Mouse (Mus musculus): ENCODE data around the gene Ptrh1. TPM values are rescaled to one million over a fixed set of nuclear protein-coding genes. Genes with fewer than 3 reads are reported as not detected.

Gene Ptrh1
- 2.3 and 3.2 TPM in 2 replicates for polyA plus RNA-seq (2015; fragmentation: Nextera tagmentation; extraction: Ambion mirVana)

GRCm38 (mm10) chr2:32775359-32776074 is at the start of gene Ptrh1, which contains the start of gene Ttc16:
Gene Ptrh1, plus strand, starts transcription at chr2:32775786.
Gene Ttc16, minus strand, starts transcription at chr2:32775633.

GRCm38 (mm10) chr2:32740916-32741272 is 34.7 kb upstream of the Ptrh1 start, which contains the start of gene 6330409D20Rik:
Gene 6330409D20Rik, minus strand, starts transcription at chr2:32741016.

GRCm38 (mm10) chr2:32757056-32757845 is 18.3 kb upstream of the Ptrh1 start, which contains the start of gene Tor2a:
Gene Tor2a, plus strand, starts transcription at chr2:32757234.

GRCm38 (mm10) chr2:32784048-32784681 is 8.6 kb downstream of the Ptrh1 start, which contains the start of gene Cfap157:
Gene Cfap157, minus strand, starts transcription at chr2:32784428.

Other genes with a start within 250 kb of the Ptrh1 start
- gene Fam102a, start 240.5 kb upstream of the Ptrh1 start, polyA plus RNA-seq (2015; fragmentation: Nextera tagmentation; extraction: Ambion mirVana), result 12.2 and 13.5 TPM in 2 replicates
- gene Dpm2, start 204.9 kb upstream of the Ptrh1 start, polyA plus RNA-seq (2015; fragmentation: Nextera tagmentation; extraction: Ambion mirVana), result 84.7 and 92.7 TPM in 2 replicates
- 0.23 and 0.30 TPM in 2 replicates for gene Pip5kl1, start 201.0 kb upstream of the Ptrh1 start, polyA plus RNA-seq (2015; fragmentation: Nextera tagmentation; extraction: Ambion mirVana)
- gene 9430097D07Rik, start 200.1 kb upstream of the Ptrh1 start, polyA plus RNA-seq (2015; fragmentation: Nextera tagmentation; extraction: Ambion mirVana), result 0.14 and 0.32 TPM in 2 replicates
- 10.8 and 12.2 TPM in 2 replicates for gene St6galnac4, start 188.7 kb upstream of the Ptrh1 start, polyA plus RNA-seq (2015; fragmentation: Nextera tagmentation; extraction: Ambion mirVana)
- gene St6galnac6, start 176.1 kb upstream of the Ptrh1 start, polyA plus RNA-seq (2015; fragmentation: Nextera tagmentation; extraction: Ambion mirVana), result 21.6 and 31.5 TPM in 2 replicates
- 41.5 and 46.4 TPM in 2 replicates for gene Ak1, start 154.0 kb upstream of the Ptrh1 start, polyA plus RNA-seq (2015; fragmentation: Nextera tagmentation; extraction: Ambion mirVana)
- 48.8 and 66.6 TPM in 2 replicates for gene Eng, start 129.2 kb upstream of the Ptrh1 start, polyA plus RNA-seq (2015; fragmentation: Nextera tagmentation; extraction: Ambion mirVana)
- 18.9 and 30.7 TPM in 2 replicates for gene Fpgs, start 71.6 kb upstream of the Ptrh1 start, polyA plus RNA-seq (2015; fragmentation: Nextera tagmentation; extraction: Ambion mirVana)
- gene Cdk9, start 62.7 kb upstream of the Ptrh1 start, polyA plus RNA-seq (2015; fragmentation: Nextera tagmentation; extraction: Ambion mirVana), result 68.7 and 83.3 TPM in 2 replicates
- gene Sh2d3c, start 54.7 kb upstream of the Ptrh1 start, polyA plus RNA-seq (2015; fragmentation: Nextera tagmentation; extraction: Ambion mirVana), result 23.3 and 23.8 TPM in 2 replicates
- gene 6330409D20Rik, start 34.8 kb upstream of the Ptrh1 start, polyA plus RNA-seq (2015; fragmentation: Nextera tagmentation; extraction: Ambion mirVana), result 0.61 and 0.76 TPM in 2 replicates
- gene Tor2a, start 18.6 kb upstream of the Ptrh1 start, polyA plus RNA-seq (2015; fragmentation: Nextera tagmentation; extraction: Ambion mirVana), result 36.1 and 50.2 TPM in 2 replicates
- gene Ttc16, start 153 bp upstream of the Ptrh1 start, polyA plus RNA-seq (2015; fragmentation: Nextera tagmentation; extraction: Ambion mirVana), result 0.07 TPM in 1 of 2 replicates, not detected in the other
- gene Cfap157, start 8.6 kb downstream of the Ptrh1 start, polyA plus RNA-seq (2015; fragmentation: Nextera tagmentation; extraction: Ambion mirVana), result 0.11 TPM in 1 of 2 replicates, not detected in the other
- 24.2 and 45.3 TPM in 2 replicates for gene Stxbp1, start 71.5 kb downstream of the Ptrh1 start, polyA plus RNA-seq (2015; fragmentation: Nextera tagmentation; extraction: Ambion mirVana)
- 22.0 and 34.5 TPM in 2 replicates for gene Fam129b, start 100.3 kb downstream of the Ptrh1 start, polyA plus RNA-seq (2015; fragmentation: Nextera tagmentation; extraction: Ambion mirVana)
- gene Rpl12, start 185.8 kb downstream of the Ptrh1 start, polyA plus RNA-seq (2015; fragmentation: Nextera tagmentation; extraction: Ambion mirVana), result 137 and 195 TPM in 2 replicates
- gene Lrsam1, start 185.8 kb downstream of the Ptrh1 start, polyA plus RNA-seq (2015; fragmentation: Nextera tagmentation; extraction: Ambion mirVana), result 8.5 and 8.9 TPM in 2 replicates
- 18.7 and 30.2 TPM in 2 replicates for gene Slc2a8, start 206.3 kb downstream of the Ptrh1 start, polyA plus RNA-seq (2015; fragmentation: Nextera tagmentation; extraction: Ambion mirVana)